Mouse (Mus musculus) cerebellum, postnatal 25 days (tissue): ENCODE measurements around the gene Calm1.

Experiments
- DNase-seq, 2 experiments: peaks; one replicate each; pipeline ENCODE4 v3.0.0; 2021; ENCODE audit warnings: mixed read lengths in 2 of 2

Gene Calm1

GRCm38 (mm10) chr12:100226073-100226472 lies 26.8 kb downstream of the Calm1 start:
- DNase-seq = no peak

- no peak for DNase-seq
Observed at GRCm38 (mm10) chr12:100226621-100227020, 27.4 kb downstream of the Calm1 start.

GRCm38 (mm10) chr12:100228041-100228725 lies 28.9 kb downstream of the Calm1 start:
- DNase-seq = no peak

- no peak for DNase-seq
Observed at GRCm38 (mm10) chr12:100234201-100234600, 35.0 kb downstream of the Calm1 start.

GRCm38 (mm10) chr12:100234919-100235318 lies 35.7 kb downstream of the Calm1 start:
- DNase-seq = peak; percentile 62 to 71

- no peak for DNase-seq
Observed at GRCm38 (mm10) chr12:100235423-100235822, 36.2 kb downstream of the Calm1 start.

- no peak for DNase-seq
Observed at GRCm38 (mm10) chr12:100239404-100239803, 40.2 kb downstream of the Calm1 start.

GRCm38 (mm10) chr12:100239807-100240206 lies 40.6 kb downstream of the Calm1 start:
- DNase-seq = peak in 1 of 2 experiments; percentile 53

GRCm38 (mm10) chr12:100241911-100242796 lies 42.9 kb downstream of the Calm1 start:
- peak; percentile 85 to 87 for DNase-seq

- DNase-seq = peak; percentile 48 to 62
Observed at GRCm38 (mm10) chr12:100244580-100244979, 45.3 kb downstream of the Calm1 start.

GRCm38 (mm10) chr12:100249170-100249569 lies 49.9 kb downstream of the Calm1 start:
- DNase-seq = no peak

GRCm38 (mm10) chr12:100254471-100254870 lies 55.2 kb downstream of the Calm1 start:
- DNase-seq = no peak

- DNase-seq = peak in 1 of 2 experiments; percentile 54
Observed at GRCm38 (mm10) chr12:100255441-100255949, 56.3 kb downstream of the Calm1 start.

- DNase-seq = no peak
Observed at GRCm38 (mm10) chr12:100257779-100258178, 58.5 kb downstream of the Calm1 start.
